Mouse (Mus musculus): ENCODE data around the gene C6. TPM values are rescaled to one million over a fixed set of nuclear protein-coding genes. Genes with fewer than 3 reads are reported as not detected.

Gene C6
- total and polyA plus RNA-seq, 3 experiments: not detected

GRCm38 (mm10) chr15:4796861-4797260, 69.9 kb downstream of the C6 start:
- no peak for TF ChIP-seq TAL1 (IDR thresholded peaks at IDR 0.05; ENCODE audit: low read length)
- no peak for TF ChIP-seq ETS1 (IDR thresholded peaks at IDR 0.05; ENCODE audit: low read depth, low read length)
- TF ChIP-seq TCF12 (IDR thresholded peaks at IDR 0.05; ENCODE audit: low read depth, low read length): no peak
- TF ChIP-seq ZC3H11A (IDR thresholded peaks at IDR 0.05; ENCODE audit: low read depth, low read length): no peak
- no peak for TF ChIP-seq HCFC1 (IDR thresholded peaks at IDR 0.05; ENCODE audit: low read depth, low read length)
- no peak for TF ChIP-seq CTCF (IDR thresholded peaks at IDR 0.05 in 2 of 3, conservative IDR thresholded peaks at IDR 0.05 in 1 of 3; ENCODE audit: control insufficient read depth in 1 of 3, insufficient read depth in 1 of 3, low read depth in 2 of 3, low read length in 3 of 3, poor library complexity in 1 of 3, severe bottlenecking in 1 of 3)
- TF ChIP-seq E2F4 (IDR thresholded peaks at IDR 0.05; ENCODE audit: borderline replicate concordance, low read depth, low read length): no peak
- no peak for TF ChIP-seq GATA1 (IDR thresholded peaks at IDR 0.05; ENCODE audit: low read depth, low read length)
- no peak for TF ChIP-seq MYB (IDR thresholded peaks at IDR 0.05; ENCODE audit: low read depth, low read length)
- no peak for TF ChIP-seq MAX (IDR thresholded peaks at IDR 0.05; ENCODE audit: low read length)
- no peak for TF ChIP-seq EP300 (IDR thresholded peaks at IDR 0.05; ENCODE audit: low read depth in 1 of 2, low read length in 2 of 2)
- Histone ChIP-seq H3K79me2 (ENCODE audit: control insufficient read depth, insufficient read depth, low read length, poor library complexity) (no peaks in the 10 kb centered on the region), H3K27me3 (ENCODE audit: control insufficient read depth in 1 of 2, insufficient read depth in 2 of 2, low read length in 2 of 2) (no peaks in the 10 kb centered on the region), H3K9ac (ENCODE audit: control insufficient read depth, low read depth, low read length, poor library complexity, severe bottlenecking) (no peak overlapping the region), H3K36me3 (ENCODE audit: control insufficient read depth in 1 of 2, insufficient read depth in 2 of 2, low read length in 2 of 2) (no peaks in the 10 kb centered on the region), H3K27ac (ENCODE audit: control insufficient read depth, low read depth, low read length) (no peak overlapping the region), H3K9me3 (replicated peaks; ENCODE audit: insufficient read depth, low read length) (no peaks in the 10 kb centered on the region), H3K4me3 (ENCODE audit: control insufficient read depth in 1 of 2, insufficient read depth in 1 of 2, low read depth in 2 of 2, low read length in 2 of 2) (no peak overlapping the region), H3K4me1 (ENCODE audit: control insufficient read depth in 1 of 2, insufficient read depth in 2 of 2, low read length in 2 of 2) (no peaks in the 10 kb centered on the region)
- no peak for DNase-seq (ENCODE audit: low read depth, low spot score)

GRCm38 (mm10) chr15:4804256-4804655, 77.3 kb downstream of the C6 start:
- Histone ChIP-seq H3K4me3 (ENCODE audit: control insufficient read depth in 1 of 2, insufficient read depth in 1 of 2, low read depth in 2 of 2, low read length in 2 of 2) (no peak overlapping the region), H3K79me2 (ENCODE audit: control insufficient read depth, insufficient read depth, low read length, poor library complexity) (no peaks in the 10 kb centered on the region), H3K9me3 (replicated peaks; ENCODE audit: insufficient read depth, low read length) (no peaks in the 10 kb centered on the region), H3K27me3 (ENCODE audit: control insufficient read depth in 1 of 2, insufficient read depth in 2 of 2, low read length in 2 of 2) (no peaks in the 10 kb centered on the region), H3K4me1 (ENCODE audit: control insufficient read depth in 1 of 2, insufficient read depth in 2 of 2, low read length in 2 of 2) (no peaks in the 10 kb centered on the region), H3K36me3 (ENCODE audit: control insufficient read depth in 1 of 2, insufficient read depth in 2 of 2, low read length in 2 of 2) (no peaks in the 10 kb centered on the region), H3K9ac (ENCODE audit: control insufficient read depth, low read depth, low read length, poor library complexity, severe bottlenecking) (no peak overlapping the region), H3K27ac (ENCODE audit: control insufficient read depth, low read depth, low read length) (no peak overlapping the region)
- TF ChIP-seq MYC (IDR thresholded peaks at IDR 0.05; ENCODE audit: low read depth, low read length): no peak
- no peak for TF ChIP-seq BHLHE40 (IDR thresholded peaks at IDR 0.05; ENCODE audit: borderline replicate concordance, low read depth, low read length)
- TF ChIP-seq ELF1 (IDR thresholded peaks at IDR 0.05; ENCODE audit: low read depth, low read length): no peak
- no peak for TF ChIP-seq CHD2 (IDR thresholded peaks at IDR 0.05; ENCODE audit: low read length)
- no peak for TF ChIP-seq CHD1 (IDR thresholded peaks at IDR 0.05; ENCODE audit: low read depth, low read length)
- TF ChIP-seq RAD21 (IDR thresholded peaks at IDR 0.05; ENCODE audit: low read depth, low read length): no peak
- TF ChIP-seq NELFE (IDR thresholded peaks at IDR 0.05; ENCODE audit: low read depth, low read length): no peak
- no peak for TF ChIP-seq GATA1 (IDR thresholded peaks at IDR 0.05; ENCODE audit: low read depth, low read length)
- no peak for TF ChIP-seq KAT2A (conservative IDR thresholded peaks at IDR 0.05; ENCODE audit: low read depth, low read length)
- no peak for TF ChIP-seq USF2 (IDR thresholded peaks at IDR 0.05; ENCODE audit: borderline replicate concordance in 1 of 2, insufficient read depth in 1 of 2, low read depth in 1 of 2, low read length in 2 of 2)
- no peak for TF ChIP-seq CTCF (IDR thresholded peaks at IDR 0.05 in 2 of 3, conservative IDR thresholded peaks at IDR 0.05 in 1 of 3; ENCODE audit: control insufficient read depth in 1 of 3, insufficient read depth in 1 of 3, low read depth in 2 of 3, low read length in 3 of 3, poor library complexity in 1 of 3, severe bottlenecking in 1 of 3)
- TF ChIP-seq POLR2A (IDR thresholded peaks at IDR 0.05; ENCODE audit: control insufficient read depth in 1 of 2, insufficient read depth in 1 of 2, low read depth in 1 of 2, low read length in 2 of 2, poor library complexity in 1 of 2): no peak
- TF ChIP-seq POLR2AphosphoS2 (IDR thresholded peaks at IDR 0.05; ENCODE audit: low read length): no peak
- no peak for TF ChIP-seq SMC3 (IDR thresholded peaks at IDR 0.05; ENCODE audit: low read depth, low read length)
- TF ChIP-seq MAFK (IDR thresholded peaks at IDR 0.05; ENCODE audit: borderline replicate concordance, low read depth, low read length): no peak
- TF ChIP-seq HCFC1 (IDR thresholded peaks at IDR 0.05; ENCODE audit: low read depth, low read length): no peak
- no peak for TF ChIP-seq USF1 (IDR thresholded peaks at IDR 0.05; ENCODE audit: low read depth, low read length)
- TF ChIP-seq ZNF384 (IDR thresholded peaks at IDR 0.05; ENCODE audit: low read depth, low read length): no peak
- no peak for TF ChIP-seq MXI1 (IDR thresholded peaks at IDR 0.05; ENCODE audit: low read depth, low read length)
- TF ChIP-seq GABPA (IDR thresholded peaks at IDR 0.05; ENCODE audit: low read depth, low read length): no peak
- no peak for DNase-seq (ENCODE audit: low read depth, low spot score)

Data from MEL (cell line).